Mouse (Mus musculus) neutrophil, adult 83 days (primary cell): ENCODE data around the gene Gm11239. TPM values are rescaled to one million over a fixed set of nuclear protein-coding genes. Genes with fewer than 3 reads are reported as not detected.

ENCODE experiments used
- total RNA-seq, 2 experiments: library from RNA; stranded (reverse); gene quantifications; one replicate each; pipeline ENCODE4 v1.2.4; 2023

The Gm11239 gene
- total RNA-seq = not detected

DNA sequence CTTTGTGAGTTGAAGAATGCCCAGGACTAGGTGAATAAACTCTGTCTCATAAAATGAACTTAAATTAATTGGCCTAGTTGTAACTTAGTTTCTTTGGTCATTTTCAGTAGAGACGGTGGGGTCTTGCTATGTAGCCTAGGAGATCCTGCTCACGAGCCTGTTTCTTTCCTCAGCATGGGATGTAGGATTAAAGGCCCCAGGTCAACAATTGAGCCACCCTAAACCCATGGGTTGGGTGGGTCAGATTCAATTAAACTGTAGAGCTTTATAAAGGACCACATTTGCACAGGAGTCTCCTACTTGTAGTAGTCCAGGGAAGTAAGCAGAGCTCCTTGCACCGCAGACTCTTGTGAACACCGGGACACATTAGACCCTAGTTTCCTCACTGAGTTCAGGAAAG is at the start of gene Gm11239:
TSS of gene Gm11239 (plus strand) at position 301 of the 400 bp plus-strand sequence.

GRCm38 (mm10) chr4:73622684-73623083 is 45.5 kb upstream of the Gm11239 start, which contains the start of gene Gm11237:
Gm11237 (plus strand) TSS chr4:73622984.

DNA sequence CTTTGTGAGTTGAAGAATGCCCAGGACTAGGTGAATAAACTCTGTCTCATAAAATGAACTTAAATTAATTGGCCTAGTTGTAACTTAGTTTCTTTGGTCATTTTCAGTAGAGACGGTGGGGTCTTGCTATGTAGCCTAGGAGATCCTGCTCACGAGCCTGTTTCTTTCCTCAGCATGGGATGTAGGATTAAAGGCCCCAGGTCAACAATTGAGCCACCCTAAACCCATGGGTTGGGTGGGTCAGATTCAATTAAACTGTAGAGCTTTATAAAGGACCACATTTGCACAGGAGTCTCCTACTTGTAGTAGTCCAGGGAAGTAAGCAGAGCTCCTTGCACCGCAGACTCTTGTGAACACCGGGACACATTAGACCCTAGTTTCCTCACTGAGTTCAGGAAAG is 30.3 kb upstream of the Gm11239 start, which contains the start of gene Gm11236:
TSS of gene Gm11236 (plus strand) at position 301 of the 400 bp plus-strand sequence.

GRCm38 (mm10) chr4:73683216-73683615 is 15.1 kb downstream of the Gm11239 start, which contains the start of gene Gm428:
Gm428 (plus strand) TSS chr4:73683516.

Other genes with a start within 250 kb of the Gm11239 start
- gene Gm11238, start 60.5 kb upstream of the Gm11239 start, total RNA-seq = not detected
- gene Gm11237, start 45.4 kb upstream of the Gm11239 start, total RNA-seq = not detected
- gene Gm11236, start 30.2 kb upstream of the Gm11239 start, total RNA-seq = not detected
- gene Gm428, start 15.2 kb downstream of the Gm11239 start, total RNA-seq = not detected
- gene Rasef, start 122.6 kb downstream of the Gm11239 start, total RNA-seq = not detected
- not detected for gene Gm11758, start 207.9 kb downstream of the Gm11239 start, total RNA-seq
- gene Gm11757, start 222.8 kb downstream of the Gm11239 start, total RNA-seq = not detected
- gene Gm13871, start 237.6 kb downstream of the Gm11239 start, total RNA-seq = not detected